Mouse (Mus musculus) neural tube, embryonic 12.5 days (tissue): ENCODE measurements around the gene Slc5a4b. TPM values are rescaled to one million over a fixed set of nuclear protein-coding genes. Genes with fewer than 3 reads are reported as not detected.
A peak's percentile ranks its signal among the peaks of the same experiment; 100 is the strongest.

Experiments used
- ATAC-seq: fragments of 200-750 bp; cut with Nextera tagmentation; 2 replicates; pipeline ENCODE4 v1.8.0; 2017; ENCODE audit warnings: low read depth, mild to moderate bottlenecking, moderate TSS enrichment, moderate library complexity; ENCODE audit not compliant: low FRiP score
- H3K27ac ChIP-seq: fragments of 300-500 bp; sonication (generic); 2 replicates; pipeline ENCODE4 v1.5.1; 2016
- H3K27me3 ChIP-seq: fragments of 300-500 bp; sonication (generic); replicated peaks from 2 replicates; pipeline ENCODE4 v1.6.1; 2016; ENCODE audit warnings: mild to moderate bottlenecking
- H3K36me3 ChIP-seq: fragments of 300-500 bp; sonication (generic); 2 replicates; pipeline ENCODE4 v1.6.1; 2016; ENCODE audit warnings: mild to moderate bottlenecking
- H3K4me1 ChIP-seq: fragments of 300-500 bp; sonication (generic); 2 replicates; pipeline ENCODE4 v1.6.1; 2016
- H3K4me2 ChIP-seq: fragments of 300-500 bp; sonication (generic); replicated peaks from 2 replicates; pipeline ENCODE4 v1.6.1; 2016; ENCODE audit warnings: mild to moderate bottlenecking
- H3K4me3 ChIP-seq: fragments of 300-500 bp; sonication (generic); 2 replicates; pipeline ENCODE4 v1.5.1; 2016
- H3K9ac ChIP-seq: fragments of 300-500 bp; sonication (generic); 2 replicates; pipeline ENCODE4 v1.6.1; 2016; ENCODE audit warnings: mild to moderate bottlenecking
- H3K9me3 ChIP-seq: fragments of 300-500 bp; sonication (generic); 2 replicates; pipeline ENCODE4 v1.6.1; 2016; ENCODE audit warnings: mild to moderate bottlenecking
- WGBS: fragments of 180-500 bp; shearing (Covaris S2); methylation state at CpG from one replicate; pipeline ENCODE4 v1.1.7; 2016; 5-methylcytosine and 5-hydroxymethylcytosine counted together
- polyA plus RNA-seq: library from polyadenylated mRNA; unstranded; fragments of >200 nt; fragmentation: Nextera tagmentation; extraction: Ambion mirVana; gene quantifications from 2 replicates; pipeline ENCODE4 v1.2.1, GENCODE M21; 2016

Slc5a4b gene
- polyA plus RNA-seq, 1 experiment from 2014 or later: not detected

DNA sequence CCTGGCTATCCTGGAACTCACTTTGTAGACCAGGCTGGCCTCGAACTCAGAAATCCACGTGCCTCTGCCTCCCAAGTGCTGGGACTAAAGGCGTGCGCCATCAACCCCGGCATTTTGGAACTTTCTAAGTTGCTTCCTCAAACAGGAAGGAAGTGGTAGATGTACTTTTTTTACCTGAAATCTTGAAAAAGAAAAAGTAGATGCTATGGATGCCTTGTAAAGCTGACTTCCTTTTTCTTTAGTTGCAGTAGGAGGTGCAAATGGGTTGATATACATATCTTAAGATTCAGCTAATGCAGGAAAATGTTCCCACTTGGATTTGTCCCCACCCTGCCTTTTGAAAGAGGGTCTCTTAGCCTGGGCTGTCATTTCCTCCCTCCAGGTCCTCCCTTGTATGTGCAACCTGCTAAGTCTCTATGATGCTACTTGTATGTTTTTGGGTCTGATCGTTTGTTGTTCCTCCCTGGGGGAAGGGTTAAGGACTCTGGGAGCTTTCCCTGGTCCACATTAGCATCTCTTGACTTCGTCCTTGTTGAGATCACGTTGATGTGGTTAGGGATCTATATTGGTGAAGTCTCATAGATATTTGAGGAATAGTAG lies 76.7 kb downstream of the Slc5a4b start:
- WGBS: 96% methylated on average over 8 of the region's 8 CpGs
- Histone ChIP-seq H3K36me3 (peaks cover 29% of the 10 kb centered on the region), H3K4me1 (peaks cover 8% of the 10 kb centered on the region; the same call in 1 of the 2 replicates), H3K27ac (no peak overlapping the region), H3K9me3 (no peaks in the 10 kb centered on the region), H3K9ac (no peak overlapping the region), H3K4me2 (no peak overlapping the region), H3K4me3 (no peak overlapping the region), H3K27me3 (no peaks in the 10 kb centered on the region)
- ATAC-seq: no peak

DNA sequence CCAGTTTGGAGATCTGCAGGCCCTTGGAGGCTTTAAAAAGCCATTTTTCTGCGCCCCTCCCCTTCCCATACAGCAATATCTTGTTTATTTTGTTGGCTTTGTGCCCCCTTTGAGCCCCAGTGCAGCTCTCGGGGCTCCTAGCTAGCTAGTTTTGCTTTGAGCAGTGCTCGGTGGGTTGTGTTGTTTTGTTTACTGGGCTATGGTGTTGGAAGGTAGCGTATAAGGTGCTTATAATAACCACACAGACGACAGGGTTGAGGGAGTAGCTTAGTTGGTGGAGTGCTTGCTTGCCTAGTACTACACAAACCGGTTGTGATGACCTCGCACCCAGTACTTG lies 77.7 kb downstream of the Slc5a4b start:
- H3K27ac ChIP-seq: no peak overlapping the region
- WGBS: 24% methylated on average over 7 of the region's 7 CpGs
- 0 out of 2 replicates have a peak, but pooled peaks have one; percentile 6 for ATAC-seq

DNA sequence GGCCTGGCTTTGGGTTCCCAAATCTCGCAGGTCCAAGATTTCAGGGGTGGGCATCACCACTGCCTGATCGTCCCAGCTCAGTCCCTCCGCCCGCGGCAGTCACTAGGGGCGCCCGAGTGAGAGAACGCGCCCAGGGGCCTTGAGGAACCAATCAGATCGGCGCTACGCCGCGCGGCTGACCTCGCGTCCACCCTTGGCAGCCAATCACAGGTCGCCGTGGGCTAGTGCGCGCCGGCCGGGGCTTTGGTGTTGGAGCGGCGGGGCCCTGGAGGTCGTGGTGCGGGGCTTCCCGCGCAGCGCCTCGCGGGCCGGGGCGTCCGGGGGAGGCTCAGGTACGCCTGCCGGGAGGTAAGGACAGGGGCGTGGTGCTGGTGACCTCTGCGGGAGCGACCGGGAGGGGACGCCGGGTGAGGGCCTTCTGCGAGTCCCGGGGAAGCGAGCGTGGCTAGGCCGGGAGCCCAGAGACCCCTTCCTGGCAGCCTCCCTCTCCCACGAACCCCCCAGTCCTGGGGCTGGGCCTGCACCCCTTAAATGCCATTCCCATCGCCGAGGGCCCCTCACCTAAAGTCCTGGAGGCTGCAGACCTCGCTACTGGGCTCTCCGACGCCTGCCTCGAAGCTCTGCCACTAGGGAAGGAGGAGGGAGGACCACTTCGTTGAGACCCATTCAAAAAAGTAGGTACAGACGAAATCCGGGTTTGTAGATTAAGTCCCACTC lies 78.2 kb downstream of the Slc5a4b start, which contains the start of gene Zfp280b:
Gene Zfp280b, plus strand, starts transcription at position 249 of the 717 bp plus-strand sequence.
- peak within 1 kb of the TSS; percentile 81 for H3K4me3 ChIP-seq
- WGBS: under 1% methylated on average over 58 of the region's 58 CpGs
- H3K9ac ChIP-seq: peak within 1 kb of the TSS; percentile 84
- H3K27ac ChIP-seq: peak within 1 kb of the TSS; percentile 62; the same call in 1 of the 2 replicates
- no peaks in the 10 kb centered on the region for H3K27me3 ChIP-seq
- ATAC-seq: peak; percentile 99
- H3K4me1 ChIP-seq: peaks cover 8% of the 10 kb centered on the region; the same call in 1 of the 2 replicates
- H3K9me3 ChIP-seq: no peaks in the 10 kb centered on the region
- peak within 1 kb of the TSS; percentile 89 for H3K4me2 ChIP-seq
- H3K36me3 ChIP-seq: peaks cover 14% of the 10 kb centered on the region

More for the DNA sequence above, 77.7 kb downstream of the Slc5a4b start:
- H3K9me3 ChIP-seq: no peaks in the 10 kb centered on the region
- H3K9ac ChIP-seq: peak overlapping the region; percentile 84
- H3K4me2 ChIP-seq: peak overlapping the region; percentile 89
- peaks cover 8% of the 10 kb centered on the region; the same call in 1 of the 2 replicates for H3K4me1 ChIP-seq
- peaks cover 19% of the 10 kb centered on the region for H3K36me3 ChIP-seq
- H3K27me3 ChIP-seq: no peaks in the 10 kb centered on the region
- H3K4me3 ChIP-seq: peak overlapping the region; percentile 81

DNA sequence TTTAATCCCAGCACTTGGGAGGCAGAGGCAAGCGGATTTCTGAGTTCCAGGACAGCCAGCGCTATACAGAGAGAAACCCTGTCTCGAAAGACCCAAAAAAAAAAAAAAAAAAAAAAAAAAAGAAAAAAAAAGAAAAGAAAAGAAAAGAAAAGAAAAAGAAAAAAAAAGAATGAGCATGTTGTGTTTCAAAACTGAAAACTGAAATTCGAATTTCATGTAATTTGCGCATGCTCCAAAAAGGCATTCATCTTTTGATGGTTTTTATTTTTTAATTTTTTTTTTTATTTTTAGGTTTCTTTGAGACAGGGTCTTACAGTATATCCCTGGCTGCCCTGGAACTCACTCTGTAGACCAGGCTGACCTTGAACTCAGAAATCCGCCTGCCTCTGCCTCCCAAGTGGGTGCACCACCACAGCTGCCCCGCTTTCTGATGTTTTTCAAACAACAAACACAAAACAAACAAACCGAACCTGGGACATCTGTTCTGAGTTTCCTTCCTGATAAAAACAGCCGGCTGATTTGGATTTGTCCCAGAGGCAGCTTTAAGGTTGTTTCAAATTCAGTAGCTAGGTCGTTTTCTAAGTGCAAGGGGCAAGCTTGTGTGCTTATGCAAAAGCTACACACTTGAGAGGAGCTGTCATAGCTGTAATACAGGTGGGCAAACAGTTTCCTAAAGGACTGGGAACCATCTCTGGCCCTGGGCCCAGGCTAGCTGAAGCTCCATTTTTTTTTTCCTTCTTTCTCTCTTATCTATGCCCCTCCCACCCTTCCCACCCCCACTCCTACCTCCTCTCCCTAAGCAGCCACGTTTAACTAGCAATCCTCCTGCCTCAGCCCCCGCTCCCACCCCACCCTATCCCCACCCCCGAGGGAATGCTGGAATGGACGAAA lies 79.0 kb downstream of the Slc5a4b start:
- H3K27ac ChIP-seq: no peak overlapping the region
- peak overlapping the region; percentile 84 for H3K9ac ChIP-seq
- WGBS: 59% methylated on average over 14 of the region's 14 CpGs
- no peaks in the 10 kb centered on the region for H3K27me3 ChIP-seq
- peak overlapping the region; percentile 89 for H3K4me2 ChIP-seq
- H3K4me3 ChIP-seq: peak overlapping the region; percentile 81
- peaks cover 8% of the 10 kb centered on the region; the same call in 1 of the 2 replicates for H3K4me1 ChIP-seq
- no peaks in the 10 kb centered on the region for H3K9me3 ChIP-seq
- no peak; the same call in 1 of the 2 replicates for ATAC-seq
- peaks cover 7% of the 10 kb centered on the region; the same call in 1 of the 2 replicates for H3K36me3 ChIP-seq

DNA sequence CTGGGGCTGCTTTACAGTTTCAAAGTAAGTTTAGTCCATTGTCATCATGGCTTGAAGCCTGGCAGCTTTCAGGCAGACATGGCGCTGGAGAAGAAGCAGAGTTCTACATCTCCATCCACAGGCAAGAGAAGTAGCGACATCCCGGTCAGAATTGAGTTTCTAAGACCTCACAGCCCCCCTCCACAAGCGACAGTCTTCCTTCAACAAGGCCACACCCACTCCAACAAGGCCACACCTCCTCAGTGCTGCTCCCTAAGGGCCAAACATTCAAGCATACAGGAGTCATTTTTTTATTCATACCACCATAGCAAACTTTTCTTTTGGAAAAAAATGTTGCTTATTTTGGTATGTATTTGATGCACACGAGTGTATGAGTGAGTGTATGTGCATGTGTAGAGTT lies 80.3 kb downstream of the Slc5a4b start:
- Histone ChIP-seq H3K27me3 (no peaks in the 10 kb centered on the region), H3K27ac (no peak overlapping the region), H3K9me3 (no peaks in the 10 kb centered on the region), H3K9ac (no peak overlapping the region), H3K36me3 (peaks cover 2% of the 10 kb centered on the region; the same call in 1 of the 2 replicates), H3K4me1 (peaks cover 8% of the 10 kb centered on the region; the same call in 1 of the 2 replicates), H3K4me2 (no peak overlapping the region), H3K4me3 (no peak overlapping the region)
- WGBS: 69% methylated on average over 5 of the region's 5 CpGs
- ATAC-seq: no peak

DNA sequence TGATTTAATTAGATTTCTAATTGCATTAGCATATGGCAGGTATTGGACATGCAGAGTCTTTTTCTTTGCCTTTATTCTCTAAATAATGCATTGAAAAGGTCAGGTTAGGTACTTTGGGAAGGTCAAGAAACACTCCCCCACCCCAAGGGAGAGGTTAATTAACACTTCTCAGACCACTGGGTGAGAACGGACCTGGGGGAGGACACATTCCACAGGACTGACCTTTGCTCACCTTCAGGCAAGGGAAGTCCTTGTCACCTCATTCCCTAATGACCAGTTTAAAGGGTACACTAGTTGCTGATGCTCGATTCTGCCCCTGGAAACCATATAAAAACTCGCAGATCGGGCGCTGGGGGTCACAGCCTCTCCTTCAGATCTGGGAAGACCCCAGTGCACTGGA lies 81.5 kb downstream of the Slc5a4b start:
- Histone ChIP-seq H3K36me3 (no peaks in the 10 kb centered on the region; the same call in 1 of the 2 replicates), H3K4me3 (no peak overlapping the region), H3K9ac (no peak overlapping the region), H3K4me2 (no peak overlapping the region), H3K9me3 (no peaks in the 10 kb centered on the region), H3K27me3 (no peaks in the 10 kb centered on the region), H3K27ac (no peak overlapping the region), H3K4me1 (peaks cover 8% of the 10 kb centered on the region; the same call in 1 of the 2 replicates)
- WGBS: 79% methylated on average over 5 of the region's 5 CpGs
- no peak for ATAC-seq

DNA sequence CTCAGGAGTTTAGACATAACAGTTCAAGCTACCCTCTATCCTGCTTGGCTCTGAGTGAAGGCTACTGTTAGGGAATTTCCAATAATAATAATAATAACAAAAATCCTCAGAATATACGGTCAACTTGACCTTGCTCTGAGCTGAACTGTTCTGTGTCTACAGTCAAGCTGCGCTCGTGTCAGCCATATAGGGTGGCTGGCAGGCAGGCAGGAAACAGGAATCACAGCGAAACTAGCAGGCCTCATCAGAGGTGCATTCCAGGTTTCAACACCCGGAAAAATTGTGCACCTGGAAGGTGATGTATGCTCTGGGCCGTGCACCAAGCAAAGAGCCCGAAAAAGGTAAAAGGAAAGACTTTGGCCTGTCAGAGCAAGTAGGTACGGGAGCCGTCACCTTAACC lies 82.4 kb downstream of the Slc5a4b start:
- H3K4me3 ChIP-seq: no peak overlapping the region
- WGBS: 73% methylated on average over 9 of the region's 9 CpGs
- H3K9ac ChIP-seq: no peak overlapping the region
- no peak for ATAC-seq
- H3K27ac ChIP-seq: no peak overlapping the region
- H3K4me2 ChIP-seq: no peak overlapping the region
- no peaks in the 10 kb centered on the region for H3K27me3 ChIP-seq
- no peaks in the 10 kb centered on the region for H3K9me3 ChIP-seq
- peaks cover 4% of the 10 kb centered on the region; the same call in 1 of the 2 replicates for H3K4me1 ChIP-seq
- H3K36me3 ChIP-seq: no peaks in the 10 kb centered on the region

DNA sequence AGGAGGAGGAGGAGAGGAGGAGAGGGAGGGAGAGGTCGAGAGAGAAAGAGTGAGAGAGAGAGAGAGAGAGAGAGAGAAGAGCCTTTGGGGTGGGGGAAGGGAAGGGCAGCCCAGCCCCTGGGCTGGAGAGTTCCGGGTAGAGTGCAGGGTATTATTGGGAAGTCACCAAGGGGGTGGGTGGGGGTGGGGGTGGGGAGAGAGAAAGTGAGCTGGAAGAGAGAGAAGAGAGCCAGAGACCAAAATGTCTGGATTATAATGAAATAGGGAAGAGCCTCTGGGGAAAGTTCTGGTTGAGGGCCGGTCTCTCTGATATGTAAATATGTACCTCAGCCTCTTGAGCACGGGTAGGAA lies 82.8 kb downstream of the Slc5a4b start:
- no peak for ATAC-seq
- no peaks in the 10 kb centered on the region for H3K36me3 ChIP-seq
- WGBS: 21% methylated on average over 4 of the region's 4 CpGs

DNA sequence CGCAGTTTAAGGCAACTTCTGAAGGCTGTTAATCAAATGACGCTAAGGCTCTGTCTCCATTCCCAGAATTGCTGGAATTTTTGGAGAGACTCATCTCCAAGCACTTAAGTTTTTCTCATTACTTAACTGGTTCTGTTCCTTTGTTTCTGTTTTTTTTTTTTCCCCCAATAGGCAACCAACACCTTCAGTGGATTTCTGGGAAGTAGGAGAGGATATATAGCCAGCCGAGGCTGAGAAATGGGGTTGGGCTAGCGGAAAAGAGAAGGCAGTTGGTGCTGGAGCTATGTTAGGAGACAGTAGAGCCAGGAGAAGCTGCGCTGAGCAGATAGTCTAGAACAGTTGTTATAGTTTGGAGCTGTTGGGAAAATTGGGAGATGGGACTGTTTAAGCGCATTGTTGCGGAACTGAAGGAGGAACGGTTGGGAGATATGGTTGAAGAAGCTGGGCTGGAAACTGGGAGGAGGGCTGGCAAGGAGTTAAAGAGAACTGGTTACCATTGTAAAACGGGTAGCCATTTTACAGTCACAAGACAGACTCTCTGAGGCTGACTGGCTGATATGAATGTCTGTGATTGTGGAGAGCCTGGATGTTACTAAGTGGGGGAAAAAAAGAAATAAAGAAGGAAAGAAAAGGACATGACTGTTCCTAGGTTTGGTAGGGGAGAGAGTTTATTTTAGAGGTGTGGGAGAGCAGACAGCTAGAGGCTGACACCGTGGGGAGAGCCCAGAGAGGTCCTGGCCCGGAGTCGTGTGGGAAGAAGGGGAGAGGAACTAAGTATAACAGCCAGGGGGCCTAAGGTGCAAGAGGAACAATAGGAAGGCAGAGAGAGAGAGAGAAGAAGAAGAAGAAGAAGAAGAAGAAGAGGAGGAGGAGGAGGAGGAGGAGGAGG lies 83.4 kb downstream of the Slc5a4b start:
- Histone ChIP-seq H3K9me3 (no peaks in the 10 kb centered on the region), H3K4me2 (no peak overlapping the region), H3K9ac (no peak overlapping the region), H3K27ac (no peak overlapping the region), H3K4me1 (no peaks in the 10 kb centered on the region; the same call in 1 of the 2 replicates), H3K27me3 (no peaks in the 10 kb centered on the region), H3K4me3 (no peak overlapping the region), H3K36me3 (no peaks in the 10 kb centered on the region)
- no peak for ATAC-seq
- 64% methylated on average over 12 of the region's 12 CpGs for WGBS

More for the DNA sequence above, 82.8 kb downstream of the Slc5a4b start:
- Histone ChIP-seq H3K27ac (no peak overlapping the region), H3K4me2 (no peak overlapping the region), H3K9ac (no peak overlapping the region), H3K27me3 (no peaks in the 10 kb centered on the region), H3K9me3 (no peaks in the 10 kb centered on the region), H3K4me1 (peaks cover under 1% of the 10 kb centered on the region; the same call in 1 of the 2 replicates), H3K4me3 (no peak overlapping the region)

DNA sequence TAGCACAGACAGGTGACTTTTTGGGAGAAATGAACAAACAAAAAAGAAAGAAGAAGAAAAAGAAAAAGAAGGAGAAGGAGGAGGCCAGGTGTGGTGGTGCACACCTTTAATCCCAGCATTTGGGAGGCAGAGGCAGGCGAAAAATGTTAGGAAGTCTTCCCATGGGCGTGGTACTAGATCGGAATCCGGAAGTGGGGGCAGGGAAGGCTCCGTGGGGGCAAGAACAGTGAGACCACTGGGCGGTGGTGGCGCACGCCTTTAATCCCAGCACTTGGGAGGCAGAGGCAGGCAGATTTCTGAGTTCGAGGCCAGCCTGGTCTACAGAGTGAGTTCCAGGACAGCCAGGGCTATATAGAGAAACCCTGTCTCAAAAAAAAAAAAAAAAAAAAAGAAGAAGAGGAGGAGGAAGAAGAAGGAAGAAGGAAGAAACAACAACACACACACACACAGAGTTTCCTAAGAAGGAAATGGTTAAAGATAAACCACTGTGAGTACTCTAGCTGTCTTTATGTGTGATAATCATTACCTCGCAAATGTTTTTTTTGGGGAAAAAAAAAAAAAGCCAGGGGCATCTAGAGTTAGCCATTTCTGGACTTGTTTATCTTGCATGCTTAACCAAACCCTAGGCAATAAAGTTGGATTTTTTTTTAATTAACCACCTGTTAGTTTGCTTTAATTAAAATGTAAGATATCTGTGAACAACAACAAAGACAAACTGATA lies 85.1 kb downstream of the Slc5a4b start:
- Histone ChIP-seq H3K4me3 (no peak overlapping the region), H3K9ac (no peak overlapping the region), H3K4me1 (no peaks in the 10 kb centered on the region), H3K36me3 (no peaks in the 10 kb centered on the region), H3K4me2 (no peak overlapping the region), H3K27me3 (no peaks in the 10 kb centered on the region), H3K27ac (no peak overlapping the region), H3K9me3 (no peaks in the 10 kb centered on the region)
- no peak for ATAC-seq
- WGBS: 91% methylated on average over 10 of the region's 10 CpGs

DNA sequence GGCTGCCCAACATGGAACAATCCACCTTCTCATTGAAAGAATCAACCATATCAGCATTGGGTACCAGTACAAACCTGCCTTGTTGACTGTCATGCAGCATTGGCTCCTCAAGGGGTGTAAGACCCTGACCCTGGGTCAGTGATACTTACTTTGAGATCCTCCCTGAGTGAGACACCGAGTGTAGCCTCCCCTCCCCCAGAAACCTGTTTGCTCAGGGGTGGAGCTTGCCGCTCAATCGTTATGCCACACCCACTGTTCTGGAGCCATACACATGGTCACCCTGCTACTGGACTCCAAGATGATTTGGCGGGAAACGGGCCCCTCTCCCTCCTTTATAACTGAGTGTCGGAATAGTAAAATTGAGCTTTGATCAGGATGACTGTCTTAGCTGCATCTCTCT lies 86.8 kb downstream of the Slc5a4b start:
- Histone ChIP-seq H3K9me3 (no peaks in the 10 kb centered on the region), H3K36me3 (no peaks in the 10 kb centered on the region), H3K4me2 (no peak overlapping the region), H3K27ac (no peak overlapping the region), H3K4me3 (no peak overlapping the region), H3K27me3 (no peaks in the 10 kb centered on the region), H3K9ac (no peak overlapping the region), H3K4me1 (no peaks in the 10 kb centered on the region)
- 95% methylated on average over 6 of the region's 6 CpGs for WGBS
- ATAC-seq: no peak
